Mouse (Mus musculus) CD4-positive, CD25-positive, alpha-beta regulatory T cell, adult 2 months (primary cell): ENCODE data around the gene H2-M1.

ENCODE experiments used
- DNase-seq: peaks from one replicate; pipeline ENCODE4 v3.0.0-alpha.2; 2012; ENCODE audit warnings: low read depth, low spot score

Gene H2-M1

DNA sequence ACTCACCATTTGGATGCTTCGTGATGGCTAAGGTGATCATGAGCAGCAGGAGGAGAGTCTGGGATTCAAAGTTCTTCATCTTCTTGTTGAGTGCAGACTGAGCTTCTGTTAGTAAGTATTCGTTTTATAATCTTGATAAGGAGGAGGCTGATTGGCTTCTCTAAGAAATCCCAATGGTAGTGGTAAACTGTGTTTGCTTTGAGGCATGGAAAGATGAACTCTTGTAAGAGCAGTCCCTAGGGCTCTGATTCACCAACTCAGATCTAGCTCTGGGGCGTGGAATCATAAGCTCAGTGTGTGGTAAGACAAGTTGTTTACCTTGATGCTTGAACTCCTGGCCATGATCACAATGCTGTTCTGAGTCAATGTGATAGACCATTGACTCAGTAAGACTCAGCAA lies at the start of gene H2-M1:
H2-M1 (minus strand) TSS at position 101 of the 400 bp plus-strand sequence.
- no peak for DNase-seq

DNA sequence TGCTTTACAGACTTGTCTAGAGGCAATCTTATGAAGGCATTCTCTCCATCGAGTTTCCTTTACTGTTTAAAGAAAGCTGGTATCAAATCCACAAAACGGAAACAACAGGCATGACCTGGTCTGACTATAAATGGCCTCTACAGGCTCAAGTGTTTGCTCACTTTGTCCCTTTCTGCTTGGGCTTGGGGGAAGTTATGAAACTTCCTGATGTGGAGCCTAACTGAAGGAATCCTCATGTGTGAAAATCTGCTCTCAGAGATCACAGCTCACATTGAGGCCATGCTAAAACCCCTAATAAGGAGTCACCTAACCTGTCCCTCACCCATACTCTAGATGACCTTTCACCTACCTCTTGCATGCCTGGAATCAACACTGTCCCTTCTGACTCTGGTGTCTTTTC lies 25.7 kb upstream of the H2-M1 start:
- DNase-seq: no peak

DNA sequence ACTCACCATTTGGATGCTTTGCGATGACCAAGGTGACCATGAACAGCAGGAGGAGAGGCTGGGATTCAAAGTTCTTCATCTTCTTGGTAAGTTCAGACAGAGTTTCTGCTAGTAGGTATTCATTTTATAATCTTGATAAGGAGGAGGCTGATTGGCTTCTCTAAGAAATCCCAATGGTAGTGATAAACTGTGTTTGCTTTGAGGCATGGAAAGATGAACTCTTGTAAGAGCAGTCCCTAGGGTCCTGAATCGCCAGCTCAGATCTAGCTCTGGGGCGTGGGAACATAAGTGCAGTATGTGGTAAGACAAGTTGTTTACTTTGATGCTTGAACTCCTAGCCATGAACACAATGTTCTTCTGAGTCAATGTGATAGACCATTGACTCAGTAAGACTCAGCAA lies 29.5 kb downstream of the H2-M1 start, which contains the start of gene H2-M9:
H2-M9 (minus strand) TSS at position 101 of the 400 bp plus-strand sequence.
- no peak for DNase-seq
